Mouse (Mus musculus) embryonic facial prominence, embryonic 13.5 days (tissue): ENCODE results near the gene March7. TPM values are rescaled to one million over a fixed set of nuclear protein-coding genes. Genes with fewer than 3 reads are reported as not detected.

ENCODE experiments used
- ATAC-seq: fragments of 200-750 bp; cut with Nextera tagmentation; 2 replicates; pipeline ENCODE4 v1.8.0; 2017; ENCODE audit warnings: low read depth; ENCODE audit not compliant: insufficient number of reproducible peaks, insufficient read depth, low FRiP score, low TSS enrichment
- H3K27ac ChIP-seq: fragments of 300-500 bp; sonication (generic); 2 replicates; pipeline ENCODE4 v1.5.1; 2015; ENCODE audit warnings: moderate library complexity, mild to moderate bottlenecking, inconsistent platforms
- H3K27me3 ChIP-seq: fragments of 300-500 bp; sonication (generic); 2 replicates; pipeline ENCODE4 v1.6.1; 2015; ENCODE audit warnings: mild to moderate bottlenecking, inconsistent platforms
- H3K36me3 ChIP-seq: fragments of 300-500 bp; sonication (generic); 2 replicates; pipeline ENCODE4 v1.6.1; 2015; ENCODE audit warnings: mild to moderate bottlenecking, inconsistent platforms
- H3K4me1 ChIP-seq: fragments of 300-500 bp; sonication (generic); 2 replicates; pipeline ENCODE4 v1.6.1; 2015; ENCODE audit warnings: inconsistent platforms
- H3K4me2 ChIP-seq: fragments of 300-500 bp; sonication (generic); 2 replicates; pipeline ENCODE4 v1.6.1; 2015; ENCODE audit warnings: moderate library complexity, mild to moderate bottlenecking, inconsistent platforms
- H3K4me3 ChIP-seq: fragments of 300-500 bp; sonication (generic); 2 replicates; pipeline ENCODE4 v1.5.1; 2015; ENCODE audit warnings: mild to moderate bottlenecking, inconsistent platforms
- H3K9ac ChIP-seq: fragments of 300-500 bp; sonication (generic); 2 replicates; pipeline ENCODE4 v1.6.1; 2015; ENCODE audit warnings: mild to moderate bottlenecking, inconsistent platforms
- H3K9me3 ChIP-seq: fragments of 300-500 bp; sonication (generic); 2 replicates; pipeline ENCODE4 v1.6.1; 2016; ENCODE audit warnings: inconsistent platforms
- WGBS: fragments of 180-500 bp; shearing (Covaris S2); methylation state at CpG from one replicate; pipeline ENCODE4 v1.1.7; 2015; ENCODE audit warnings: mixed read lengths; 5-methylcytosine and 5-hydroxymethylcytosine counted together
- polyA plus RNA-seq: library from polyadenylated mRNA; unstranded; fragments of >200 nt; fragmentation: Nextera tagmentation; extraction: Ambion mirVana; gene quantifications from 2 replicates; pipeline ENCODE4 v1.2.1, GENCODE M21; 2015

The March7 gene
- polyA plus RNA-seq, 1 experiment from 2014 or later = 93.8 TPM

- H3K4me2 ChIP-seq = no peak overlapping the region
- H3K27me3 ChIP-seq = no peaks in the 10 kb centered on the region
- H3K36me3 ChIP-seq = no peaks in the 10 kb centered on the region
- H3K27ac ChIP-seq = no peak overlapping the region
- no peak for ATAC-seq
- no peaks in the 10 kb centered on the region for H3K4me1 ChIP-seq
- 42% methylated on average over 2 of the region's 2 CpGs for WGBS
- H3K4me3 ChIP-seq = no peak overlapping the region
- no peak overlapping the region for H3K9ac ChIP-seq
- no peaks in the 10 kb centered on the region for H3K9me3 ChIP-seq
Measured at GRCm38 (mm10) chr2:60181696-60182095, 28.0 kb upstream of the March7 start.

- H3K27me3 ChIP-seq = no peaks in the 10 kb centered on the region
- H3K27ac ChIP-seq = no peak overlapping the region
- no peak for ATAC-seq
- no peak overlapping the region for H3K9ac ChIP-seq
- H3K9me3 ChIP-seq = no peaks in the 10 kb centered on the region
- H3K4me3 ChIP-seq = no peak overlapping the region
- H3K36me3 ChIP-seq = no peaks in the 10 kb centered on the region
- H3K4me1 ChIP-seq = no peaks in the 10 kb centered on the region
- no peak overlapping the region for H3K4me2 ChIP-seq
- WGBS = 29% methylated on average over 1 of the region's 1 CpGs
Measured at GRCm38 (mm10) chr2:60196841-60197240, 12.8 kb upstream of the March7 start.

- no peak overlapping the region for H3K27ac ChIP-seq
- ATAC-seq = no peak
- H3K4me3 ChIP-seq = no peak overlapping the region
- no peak overlapping the region for H3K9ac ChIP-seq
- no peak overlapping the region for H3K4me2 ChIP-seq
- no peaks in the 10 kb centered on the region for H3K27me3 ChIP-seq
- H3K9me3 ChIP-seq = no peaks in the 10 kb centered on the region
- peaks cover 12% of the 10 kb centered on the region for H3K36me3 ChIP-seq
- 0 out of 2 replicates have a peak, but pooled peaks cover 5% of the 10 kb centered on the region for H3K4me1 ChIP-seq
- WGBS = 95% methylated on average over 5 of the region's 5 CpGs
Measured at GRCm38 (mm10) chr2:60200051-60200562, 9.6 kb upstream of the March7 start.

- Histone ChIP-seq H3K4me3 (no peak overlapping the region), H3K4me1 (0 out of 2 replicates have a peak, but pooled peaks cover 5% of the 10 kb centered on the region), H3K9ac (no peak overlapping the region), H3K4me2 (no peak overlapping the region), H3K27ac (no peak overlapping the region), H3K36me3 (peaks cover 17% of the 10 kb centered on the region), H3K9me3 (no peaks in the 10 kb centered on the region), H3K27me3 (no peaks in the 10 kb centered on the region)
- WGBS = 49% methylated on average over 8 of the region's 8 CpGs
- no peak for ATAC-seq
Measured at GRCm38 (mm10) chr2:60200667-60201066, 9.0 kb upstream of the March7 start.

GRCm38 (mm10) chr2:60202900-60203530, 6.7 kb upstream of the March7 start:
- WGBS = 83% methylated on average over 8 of the region's 8 CpGs
- Histone ChIP-seq H3K27me3 (no peaks in the 10 kb centered on the region), H3K36me3 (peaks cover 20% of the 10 kb centered on the region), H3K9me3 (no peaks in the 10 kb centered on the region), H3K27ac (no peak overlapping the region), H3K4me3 (no peak overlapping the region), H3K4me1 (peaks cover 12% of the 10 kb centered on the region), H3K9ac (no peak overlapping the region), H3K4me2 (no peak overlapping the region)
- ATAC-seq = no peak

- no peak overlapping the region for H3K27ac ChIP-seq
- peaks cover 17% of the 10 kb centered on the region for H3K4me1 ChIP-seq
- H3K4me2 ChIP-seq = no peak overlapping the region
- H3K9ac ChIP-seq = no peak overlapping the region
- H3K4me3 ChIP-seq = no peak overlapping the region
- peaks cover 20% of the 10 kb centered on the region for H3K36me3 ChIP-seq
- WGBS = 94% methylated on average over 4 of the region's 4 CpGs
- no peaks in the 10 kb centered on the region for H3K9me3 ChIP-seq
- no peaks in the 10 kb centered on the region for H3K27me3 ChIP-seq
- no peak for ATAC-seq
Measured at GRCm38 (mm10) chr2:60203733-60204132, 6.0 kb upstream of the March7 start.

GRCm38 (mm10) chr2:60204162-60204561, 5.5 kb upstream of the March7 start:
- Histone ChIP-seq H3K4me3 (no peak overlapping the region), H3K36me3 (peaks cover 20% of the 10 kb centered on the region), H3K4me2 (no peak overlapping the region), H3K27ac (no peak overlapping the region), H3K9me3 (no peaks in the 10 kb centered on the region), H3K27me3 (no peaks in the 10 kb centered on the region), H3K4me1 (peaks cover 17% of the 10 kb centered on the region), H3K9ac (no peak overlapping the region)
- WGBS = 82% methylated on average over 6 of the region's 6 CpGs
- no peak for ATAC-seq

GRCm38 (mm10) chr2:60205795-60206194, 3.9 kb upstream of the March7 start:
- Histone ChIP-seq H3K4me1 (peaks cover 17% of the 10 kb centered on the region), H3K4me2 (no peak overlapping the region), H3K9me3 (no peaks in the 10 kb centered on the region), H3K27me3 (no peaks in the 10 kb centered on the region), H3K4me3 (no peak overlapping the region), H3K36me3 (peaks cover 20% of the 10 kb centered on the region), H3K9ac (no peak overlapping the region), H3K27ac (no peak overlapping the region)
- WGBS = 68% methylated on average over 6 of the region's 6 CpGs
- no peak for ATAC-seq

GRCm38 (mm10) chr2:60209122-60209611, 520 bp upstream of the March7 start:
- Histone ChIP-seq H3K4me2 (peak overlapping the region; percentile 65), H3K9ac (peak overlapping the region; percentile 96), H3K27me3 (no peaks in the 10 kb centered on the region), H3K4me1 (peaks cover 36% of the 10 kb centered on the region), H3K27ac (peak overlapping the region; percentile 91), H3K4me3 (peak overlapping the region; percentile 83), H3K9me3 (no peaks in the 10 kb centered on the region), H3K36me3 (peaks cover 26% of the 10 kb centered on the region)
- WGBS = under 1% methylated on average over 27 of the region's 35 CpGs
- ATAC-seq = peak; percentile 44

GRCm38 (mm10) chr2:60210821-60211220, 1.1 kb downstream of the March7 start:
- Histone ChIP-seq H3K27me3 (no peaks in the 10 kb centered on the region), H3K36me3 (peaks cover 14% of the 10 kb centered on the region), H3K4me1 (peaks cover 39% of the 10 kb centered on the region), H3K4me3 (peak overlapping the region; percentile 83), H3K4me2 (peak overlapping the region; percentile 79), H3K9ac (peak overlapping the region; percentile 96), H3K9me3 (no peaks in the 10 kb centered on the region), H3K27ac (peak overlapping the region; percentile 91; the same call in 1 of the 2 replicates)
- 25% methylated on average over 5 of the region's 5 CpGs for WGBS
- no peak for ATAC-seq

- H3K27ac ChIP-seq = no peak overlapping the region
- peaks cover 51% of the 10 kb centered on the region for H3K4me1 ChIP-seq
- ATAC-seq = no peak
- H3K27me3 ChIP-seq = no peaks in the 10 kb centered on the region
- H3K9ac ChIP-seq = no peak overlapping the region
- no peaks in the 10 kb centered on the region for H3K9me3 ChIP-seq
- no peak overlapping the region for H3K4me3 ChIP-seq
- H3K4me2 ChIP-seq = no peak overlapping the region; the same call in 1 of the 2 replicates
- peaks cover 18% of the 10 kb centered on the region for H3K36me3 ChIP-seq
Measured at GRCm38 (mm10) chr2:60212488-60212887, 2.8 kb downstream of the March7 start.

- ATAC-seq = no peak
- Histone ChIP-seq H3K4me2 (no peak overlapping the region), H3K36me3 (peaks cover 19% of the 10 kb centered on the region), H3K4me1 (peaks cover 46% of the 10 kb centered on the region), H3K27ac (no peak overlapping the region), H3K9ac (no peak overlapping the region), H3K4me3 (no peak overlapping the region), H3K27me3 (no peaks in the 10 kb centered on the region), H3K9me3 (no peaks in the 10 kb centered on the region)
- WGBS = 96% methylated on average over 2 of the region's 2 CpGs
Measured at GRCm38 (mm10) chr2:60214683-60215082, 5.0 kb downstream of the March7 start.
